Mouse (Mus musculus): ENCODE data around the gene Lpgat1.

DNA sequence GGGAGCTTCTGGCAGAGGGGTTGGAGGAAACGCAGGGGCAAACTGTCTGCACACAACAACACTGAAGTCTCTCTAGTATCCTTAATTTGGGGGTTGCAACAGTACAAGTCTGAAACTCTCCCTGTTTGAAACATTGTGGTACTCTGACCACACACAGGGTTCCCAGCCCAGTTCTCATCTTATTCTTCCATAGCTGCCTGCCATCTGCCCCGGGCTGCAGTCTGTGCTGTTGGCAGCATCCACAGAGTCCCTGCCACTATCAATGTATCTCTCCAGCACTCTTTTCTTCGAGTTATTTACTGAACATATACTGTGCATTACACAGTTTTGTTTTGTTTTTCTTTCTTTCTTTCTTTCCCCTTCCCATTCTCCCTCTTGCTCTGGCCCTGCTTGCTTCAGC is 99.0 kb downstream of the Lpgat1 start:
- TF ChIP-seq GATA1 (IDR thresholded peaks at IDR 0.05; ENCODE audit: borderline replicate concordance, low read length) (no peak), FLI1 (IDR thresholded peaks at IDR 0.05; ENCODE audit: low read length) (no peak)
